Mouse (Mus musculus) erythroblast, adult 5-6 weeks (primary cell): ENCODE data around the gene Synpo2. TPM values are rescaled to one million over a fixed set of nuclear protein-coding genes. Genes with fewer than 3 reads are reported as not detected.

Experiments
- ATAC-seq: replicated peaks from 2 replicates; pipeline ENCODE4 v1.8.0; 2016; ENCODE audit warnings: moderate number of reproducible peaks, mild to moderate bottlenecking, moderate TSS enrichment, inconsistent platforms; ENCODE audit not compliant: poor library complexity, low FRiP score, severe bottlenecking
- total RNA-seq, 2 experiments: library from RNA; stranded (forward) in 1 of 2; stranded (reverse) in 1 of 2; fragments of 150-400 nt in 1 of 2; fragments of 200-764, 138-1000 nt in 1 of 2; gene quantifications; 2 replicates each; pipeline versions ENCODE4 v1.2.3 to v1.2.4; 2015 to 2017; ENCODE audit warnings: low replicate concordance in 2 of 2

Gene Synpo2
- not detected in 2 replicates for total RNA-seq (2015; ENCODE audit: low replicate concordance)
- total RNA-seq (2017; ENCODE audit: low replicate concordance): under 0.01 TPM in 1 of 2 replicates, not detected in the other

GRCm38 (mm10) chr3:123235921-123236320 is at the start of gene Synpo2:
Gene Synpo2, minus strand, starts transcription at chr3:123236149.
- peak; percentile 81 for ATAC-seq

- no peak for ATAC-seq
These were observed 49.7 kb upstream of the Synpo2 start for GRCm38 (mm10) chr3:123285649-123286048.

GRCm38 (mm10) chr3:123284284-123284683 is 48.3 kb upstream of the Synpo2 start:
- no peak for ATAC-seq

- no peak for ATAC-seq
These were observed 47.1 kb upstream of the Synpo2 start for GRCm38 (mm10) chr3:123282866-123283615.

- ATAC-seq: 0 out of 2 replicates have a peak, but pooled peaks have one; percentile 47
These were observed 31.8 kb upstream of the Synpo2 start for GRCm38 (mm10) chr3:123267741-123268201.

GRCm38 (mm10) chr3:123266753-123267651 is 31.1 kb upstream of the Synpo2 start, which contains the start of gene Sec24d:
Gene Sec24d, plus strand, starts transcription at chr3:123267455.
- ATAC-seq: peak; percentile 69

GRCm38 (mm10) chr3:123264706-123265105 is 28.8 kb upstream of the Synpo2 start:
- ATAC-seq: no peak

- no peak for ATAC-seq
These were observed 22.8 kb upstream of the Synpo2 start for GRCm38 (mm10) chr3:123258709-123259108.

GRCm38 (mm10) chr3:123256181-123257101 is 20.5 kb upstream of the Synpo2 start:
- ATAC-seq: no peak; the same call in 1 of the 2 replicates

- no peak for ATAC-seq
These were observed 9.7 kb upstream of the Synpo2 start for GRCm38 (mm10) chr3:123245646-123246045.

GRCm38 (mm10) chr3:123244376-123244775 is 8.4 kb upstream of the Synpo2 start:
- no peak for ATAC-seq

- ATAC-seq: no peak
These were observed 1.5 kb upstream of the Synpo2 start for GRCm38 (mm10) chr3:123237446-123237845.

- ATAC-seq: no peak
These were observed 1.1 kb upstream of the Synpo2 start for GRCm38 (mm10) chr3:123237039-123237438.

- no peak for ATAC-seq
These were observed 454 bp downstream of the Synpo2 start for GRCm38 (mm10) chr3:123235495-123235894.

- no peak for ATAC-seq
These were observed 1.6 kb downstream of the Synpo2 start for GRCm38 (mm10) chr3:123234191-123234836.

- no peak for ATAC-seq
These were observed 4.3 kb downstream of the Synpo2 start for GRCm38 (mm10) chr3:123231639-123232038.

- no peak for ATAC-seq
These were observed 8.7 kb downstream of the Synpo2 start for GRCm38 (mm10) chr3:123227276-123227675.

GRCm38 (mm10) chr3:123218646-123219045 is 17.3 kb downstream of the Synpo2 start:
- no peak for ATAC-seq

GRCm38 (mm10) chr3:123208891-123209290 is 27.1 kb downstream of the Synpo2 start:
- ATAC-seq: no peak
